Mouse (Mus musculus) 3T3-L1 (cell line): ENCODE data around the gene Atoh8.

Experiments used
- DNase-seq: peaks from one replicate; pipeline ENCODE4 v3.0.0-alpha.2; 2015; ENCODE audit warnings: low read depth, low spot score

Atoh8 gene

GRCm38 (mm10) chr6:72227665-72228265, 7.6 kb downstream of the Atoh8 start:
- DNase-seq = no peak

- no peak for DNase-seq
Measured at GRCm38 (mm10) chr6:72227011-72227410, 8.4 kb downstream of the Atoh8 start.

DNA sequence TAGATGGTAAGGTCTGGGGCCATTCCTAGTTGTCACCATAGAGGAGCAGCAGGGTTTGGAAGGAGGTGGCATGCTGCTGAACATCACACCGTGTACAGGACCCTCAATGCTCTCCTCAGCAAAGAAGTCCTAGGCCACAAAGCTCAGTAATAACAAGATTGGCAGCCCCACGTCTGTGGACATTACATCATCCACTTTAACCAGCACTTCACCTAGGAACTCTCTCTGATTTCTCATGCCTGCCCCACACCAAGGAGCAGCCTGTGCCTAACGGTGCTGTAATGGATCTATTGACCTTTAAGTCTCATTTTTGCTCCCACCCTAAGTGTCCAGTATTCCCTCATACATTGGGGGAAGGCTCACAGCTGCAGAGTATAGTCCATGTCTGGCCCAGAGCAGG, 9.7 kb downstream of the Atoh8 start:
- no peak for DNase-seq

DNA sequence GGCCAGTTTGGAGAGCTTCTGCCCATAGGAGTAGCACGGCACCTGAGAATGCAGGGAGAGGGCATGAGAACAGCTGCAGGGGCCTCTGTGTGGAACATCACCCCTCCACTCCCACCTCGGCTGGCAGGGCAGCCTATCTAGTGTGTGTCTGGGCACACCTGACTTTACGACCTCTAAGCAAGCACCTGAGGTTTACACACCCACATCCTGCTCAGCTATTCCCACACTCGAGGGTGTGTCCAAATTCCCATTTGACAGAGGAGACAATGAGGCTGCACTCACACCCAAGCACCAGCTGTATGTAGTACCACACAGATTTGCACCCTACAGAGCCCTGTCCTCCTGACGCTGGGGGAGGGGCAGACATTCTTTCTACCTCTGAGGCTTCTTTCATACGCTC, 11.5 kb downstream of the Atoh8 start:
- DNase-seq = no peak

GRCm38 (mm10) chr6:72222876-72223275, 12.5 kb downstream of the Atoh8 start:
- DNase-seq = no peak

GRCm38 (mm10) chr6:72222271-72222724, 13.1 kb downstream of the Atoh8 start:
- DNase-seq = no peak

GRCm38 (mm10) chr6:72221271-72221670, 14.1 kb downstream of the Atoh8 start:
- no peak for DNase-seq

DNA sequence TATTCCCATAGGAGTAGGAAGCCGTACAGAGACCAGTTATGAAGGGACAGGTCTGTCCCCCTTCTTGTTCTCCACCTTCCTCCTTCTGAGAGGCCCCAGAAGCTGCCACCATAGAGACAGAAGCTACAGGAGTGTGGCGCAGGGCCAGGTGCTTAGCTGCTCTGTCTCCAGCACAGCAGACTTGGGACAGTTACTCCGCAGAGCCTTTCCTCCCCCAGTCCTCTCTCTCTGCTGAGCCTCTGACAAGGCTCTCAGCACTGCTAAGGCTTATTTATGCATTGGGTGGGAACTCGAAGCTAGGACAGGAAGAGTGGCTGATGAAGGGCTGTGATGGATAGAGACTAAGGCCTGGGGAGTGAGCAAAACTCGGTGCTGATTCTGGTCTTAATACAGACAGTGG, 15.8 kb downstream of the Atoh8 start:
- DNase-seq = no peak

- no peak for DNase-seq
Measured at GRCm38 (mm10) chr6:72218281-72218680, 17.1 kb downstream of the Atoh8 start.

- DNase-seq = peak; percentile 38
Measured at GRCm38 (mm10) chr6:72217415-72217784, 18.0 kb downstream of the Atoh8 start.

GRCm38 (mm10) chr6:72216681-72217414, 18.5 kb downstream of the Atoh8 start:
- peak; percentile 100 for DNase-seq

GRCm38 (mm10) chr6:72215582-72215981, 19.8 kb downstream of the Atoh8 start:
- peak; percentile 31 for DNase-seq

DNA sequence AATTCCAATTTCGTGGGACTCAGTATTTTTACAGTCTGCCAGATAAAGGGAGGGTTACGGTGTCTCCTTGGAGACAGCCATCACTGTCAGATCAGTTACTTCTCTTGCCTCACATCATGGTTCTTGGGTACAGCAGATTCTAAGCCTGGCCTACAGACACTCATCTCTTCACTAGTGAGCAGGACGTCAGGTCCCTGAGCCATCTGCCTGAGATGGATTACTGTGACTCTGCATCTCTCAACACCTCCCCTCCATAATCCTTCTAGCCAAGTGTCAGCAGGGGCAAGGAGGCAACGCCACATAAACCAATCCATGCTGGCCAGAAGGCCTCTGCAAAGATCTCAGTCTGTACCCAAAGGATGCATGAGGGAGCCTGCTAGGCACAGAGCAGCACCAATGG, 24.0 kb downstream of the Atoh8 start:
- DNase-seq = no peak

DNA sequence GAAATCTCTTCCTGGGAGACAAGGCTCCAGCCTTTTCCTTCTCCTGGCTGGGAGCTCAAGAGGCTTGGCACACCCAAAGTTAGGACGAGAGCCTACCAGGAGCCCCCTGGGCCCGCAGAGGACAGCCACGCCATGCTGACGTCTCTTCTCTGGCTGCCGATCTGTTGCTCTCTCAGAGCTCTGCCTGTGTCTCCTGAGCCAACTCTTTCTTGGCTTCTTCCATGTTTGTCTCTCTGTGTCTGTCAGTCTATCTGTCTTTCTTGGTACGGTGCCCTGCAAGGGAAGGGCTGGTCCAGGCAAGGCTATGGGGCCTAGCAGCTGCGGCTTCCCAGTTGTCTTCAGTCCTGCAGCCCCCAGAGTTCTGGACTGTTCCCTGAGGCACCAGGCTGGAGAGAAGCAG, 24.6 kb downstream of the Atoh8 start:
- no peak for DNase-seq

DNA sequence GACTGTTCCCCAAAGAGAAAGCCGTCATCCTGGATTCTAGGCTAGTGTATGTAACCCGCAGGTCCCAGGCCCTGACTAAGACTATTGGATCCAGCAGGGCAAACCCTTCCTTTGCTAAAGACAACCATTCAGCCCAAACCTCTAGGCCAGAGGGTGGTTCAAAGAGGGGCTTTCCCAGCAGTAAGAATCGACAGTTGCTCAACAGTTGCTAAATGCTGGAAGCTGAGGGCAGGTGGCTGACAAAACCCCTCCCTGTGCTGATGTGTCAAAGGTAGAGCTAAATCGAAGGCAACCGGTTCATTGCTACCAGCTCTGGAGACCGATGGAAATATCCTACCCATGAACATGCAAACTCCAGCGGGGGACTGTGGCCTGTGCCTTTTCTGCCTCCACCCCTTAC, 25.6 kb downstream of the Atoh8 start:
- no peak for DNase-seq

DNA sequence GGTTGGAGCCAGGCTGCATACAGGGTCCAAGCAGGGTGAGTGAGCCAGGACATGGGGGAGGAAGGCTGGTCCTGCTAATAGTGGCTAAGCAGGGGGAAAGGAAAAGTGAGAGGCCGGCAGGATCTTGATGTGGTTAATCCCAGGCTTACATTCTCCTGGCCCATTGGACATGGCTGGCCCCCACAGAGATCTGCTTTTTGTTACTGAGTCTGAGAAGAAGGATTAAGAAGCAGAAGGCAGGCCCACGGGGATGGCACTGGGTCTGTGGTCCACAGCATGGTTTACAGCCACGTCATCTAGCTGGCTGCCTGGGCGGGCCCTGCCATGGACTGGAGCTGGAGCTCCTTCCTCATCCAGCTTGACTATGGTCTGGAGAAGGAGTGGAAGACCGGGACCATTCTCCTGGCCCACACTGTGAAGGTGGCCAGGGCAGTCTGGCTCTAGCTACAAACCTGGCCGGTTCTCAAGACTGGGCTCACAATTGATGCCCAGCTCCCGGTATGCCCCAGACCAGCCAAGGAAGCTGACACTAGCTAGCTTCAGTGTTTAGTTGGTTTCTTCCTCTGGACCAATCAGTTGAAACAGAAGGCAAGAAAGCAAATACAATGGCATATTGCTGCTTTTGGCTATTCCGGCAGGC, 26.9 kb downstream of the Atoh8 start:
- no peak for DNase-seq

DNA sequence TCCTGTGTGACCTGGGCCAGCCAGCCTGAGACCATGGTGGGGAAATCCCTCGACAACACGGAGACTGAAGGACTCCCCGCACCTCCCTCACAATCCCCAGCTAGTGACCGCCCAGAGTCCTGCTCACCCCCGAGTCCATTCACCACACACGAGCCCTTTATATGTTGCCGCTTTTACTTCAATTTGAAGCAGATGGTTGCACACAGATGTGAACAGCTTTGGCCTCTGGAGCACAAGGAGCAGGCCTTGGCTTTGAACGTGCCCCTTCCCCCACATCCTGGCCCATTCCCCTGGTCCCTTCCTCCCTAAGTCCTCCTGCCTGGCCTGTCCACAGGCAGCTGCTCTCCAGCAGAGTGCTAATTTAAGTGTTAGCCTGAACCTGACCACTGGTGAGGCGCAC, 29.4 kb downstream of the Atoh8 start:
- no peak for DNase-seq

- DNase-seq = peak; percentile 31
Measured at GRCm38 (mm10) chr6:72204858-72205257, 30.5 kb downstream of the Atoh8 start.

- DNase-seq = no peak
Measured at GRCm38 (mm10) chr6:72203279-72203678, 32.1 kb downstream of the Atoh8 start.

DNA sequence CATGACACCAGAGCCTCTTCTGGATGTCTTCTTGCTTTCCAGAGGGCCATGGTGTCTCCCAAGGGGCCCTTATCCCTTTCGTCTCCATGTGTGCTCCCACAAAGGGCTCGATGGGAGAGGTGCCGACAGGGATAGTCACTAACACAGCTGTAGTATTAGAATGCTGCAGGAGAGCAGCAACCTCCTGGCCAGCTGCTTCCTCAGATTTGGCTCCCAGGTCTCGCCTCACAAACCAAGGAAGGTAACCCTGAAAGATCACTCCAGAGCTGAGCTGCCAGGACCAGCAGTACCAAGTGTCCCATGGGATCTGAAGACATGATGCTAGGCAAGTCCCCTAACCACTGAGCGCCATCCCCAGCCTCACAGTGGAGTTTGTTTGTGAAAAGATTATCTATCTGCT, 32.6 kb downstream of the Atoh8 start:
- DNase-seq = no peak

DNA sequence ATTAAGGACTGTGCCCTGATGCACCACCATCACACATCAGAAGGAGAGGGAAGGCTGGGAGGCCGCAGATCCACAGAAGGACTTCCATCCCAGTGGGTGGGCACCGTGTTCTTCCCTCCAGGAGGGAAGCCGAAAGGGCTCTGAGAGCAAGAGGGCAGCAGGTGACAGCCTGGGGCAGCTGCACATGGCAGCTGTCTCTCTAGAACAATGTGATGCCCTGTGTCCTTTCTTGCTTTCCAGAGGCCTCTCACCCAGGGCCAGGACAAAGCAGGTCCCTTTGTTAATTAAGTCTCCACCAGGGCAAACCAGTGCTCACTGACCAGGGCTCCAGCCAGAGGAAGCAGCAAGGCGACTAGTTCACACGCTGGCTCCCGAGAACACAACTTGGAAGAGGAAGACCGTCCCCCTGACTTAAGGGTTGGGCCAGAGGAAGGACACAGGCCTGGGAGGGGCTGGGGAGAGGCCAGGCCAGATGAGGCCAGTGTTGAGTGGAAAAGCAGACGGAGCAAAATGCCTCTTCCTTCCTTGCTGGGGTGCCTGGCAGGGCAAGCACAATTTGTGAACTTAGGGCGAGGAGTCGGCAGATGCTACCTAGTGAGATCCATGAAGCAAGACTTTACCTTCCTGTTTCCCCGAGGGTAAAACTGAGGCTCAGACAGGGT, 34.7 kb downstream of the Atoh8 start:
- no peak for DNase-seq

DNA sequence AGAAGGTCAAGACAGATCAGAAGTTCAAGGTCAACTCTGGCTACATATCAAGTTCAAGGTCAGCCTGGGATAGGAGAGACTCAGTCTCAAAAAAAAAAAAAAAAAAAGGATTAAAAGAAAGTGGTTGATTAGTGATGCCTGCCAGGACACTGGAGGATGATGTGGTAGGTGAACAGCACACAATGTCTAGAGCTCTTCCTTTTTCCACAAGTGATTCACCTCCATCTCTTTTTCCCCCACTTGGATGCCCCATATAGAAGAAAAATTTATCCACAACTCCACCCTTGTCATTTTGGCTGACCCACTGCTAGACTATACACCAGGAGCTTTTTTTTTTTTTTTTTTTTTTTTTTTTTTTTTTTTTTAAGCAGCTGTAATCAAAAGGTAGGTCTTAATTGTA, 37.9 kb downstream of the Atoh8 start:
- no peak for DNase-seq

GRCm38 (mm10) chr6:72196660-72197059, 38.7 kb downstream of the Atoh8 start:
- no peak for DNase-seq
